15 mouse cellular contexts compared by ENCODE assay signal in the genomic region with DNA sequence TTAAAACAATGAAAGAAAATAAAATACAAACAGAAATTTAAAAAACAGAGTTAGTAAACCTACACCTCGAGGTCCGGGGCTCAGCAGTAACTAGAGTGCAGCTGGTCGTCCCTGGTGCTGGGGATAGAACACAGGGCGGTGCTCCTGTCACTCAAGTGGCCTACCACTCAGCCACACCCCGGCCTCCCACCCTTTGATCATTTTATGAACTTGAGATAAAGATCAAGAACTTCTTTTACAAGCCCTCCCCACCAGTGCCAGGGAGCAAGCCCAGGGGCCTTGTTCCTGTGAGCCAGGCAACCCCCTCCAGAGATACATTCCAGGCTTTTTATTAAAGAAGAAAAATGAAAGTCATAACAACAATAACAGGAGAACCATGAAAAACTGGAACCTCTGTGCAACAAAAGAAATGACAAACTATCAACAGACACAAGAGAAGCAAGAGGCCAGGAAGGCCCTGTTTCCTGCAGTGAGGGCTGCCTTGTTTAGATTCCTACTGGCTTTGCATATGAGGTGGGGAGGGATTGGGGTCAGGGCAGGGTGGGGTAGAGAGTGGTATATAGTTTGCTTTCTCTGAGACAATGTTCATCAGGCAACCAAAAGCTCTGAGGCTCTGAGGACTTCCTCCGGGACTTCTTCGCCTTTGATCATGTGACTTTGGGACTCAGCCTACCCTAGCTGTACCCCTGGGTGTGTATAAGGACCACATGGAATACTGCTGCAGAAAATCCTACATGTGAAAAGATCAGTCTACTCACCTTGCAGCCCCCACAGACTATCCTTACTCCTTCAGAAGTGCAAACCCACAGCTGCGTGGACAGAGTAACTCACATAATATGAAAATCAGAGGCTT. TPM values are rescaled to one million over a fixed set of nuclear protein-coding genes. Genes with fewer than 3 reads are reported as not detected.
DNase-seq lines count a peak whose midpoint lies in the region; ATAC-seq lines count a peak whose summit lies in the region.
"Had no signal": no experiment of that assay in that cellular context is flagged by ENCODE, and none has a peak within 500 bp of the region (broad histone marks: within the 10 kb centered on the region; RNA-seq: fewer than 3 reads in every experiment).

No protein-coding gene starts in this region.

- no peaks in the 10 kb centered on the region for H3K9me3 ChIP-seq in heart, embryonic 11.5 days (replicated peaks; ENCODE audit: control insufficient read depth, low read length)

- WGBS in heart, embryonic 11.5 days (ENCODE audit: insufficient replicate concordance) = 51% methylated on average over 8 of the region's 8 CpGs

- H3K4me3 ChIP-seq in heart, embryonic 11.5 days (ENCODE audit: low read depth, low read length) = no peak overlapping the region

- H3K27me3 ChIP-seq in heart, embryonic 11.5 days (ENCODE audit: control insufficient read depth, insufficient read depth, low read length) = no peaks in the 10 kb centered on the region

- H3K4me2 ChIP-seq in heart, embryonic 11.5 days = no peak overlapping the region

- no peaks in the 10 kb centered on the region for H3K36me3 ChIP-seq in heart, embryonic 11.5 days (ENCODE audit: control insufficient read depth, insufficient read depth, low read length)

- peak; percentile 81 for DNase-seq in heart, adult 11 months
- peak; percentile 57 for DNase-seq in CD4-positive, CD25-positive, alpha-beta regulatory T cell, adult 2 months (ENCODE audit: low read depth, low spot score)
- DNase-seq in induced T-regulatory cell, adult 2 months (ENCODE audit: low read depth) = peak; percentile 54
- DNase-seq in lung, postnatal 4 days = peak; percentile 35 to 58
- no peak for DNase-seq in frontal cortex, postnatal 14 days (ENCODE audit: low spot score in 2 of 2)
- no peak for DNase-seq in Muller cell, postnatal 12 days (ENCODE audit: inconsistent ontology term)
- DNase-seq: cerebellum, postnatal 14 days; gastrocnemius, postnatal 36 days; kidney, adult 2 months had no signal

- H3K9ac ChIP-seq in heart, embryonic 11.5 days (ENCODE audit: low read depth, low read length) = no peak overlapping the region

- peaks cover 22% of the 10 kb centered on the region for H3K4me1 ChIP-seq in heart, embryonic 11.5 days (ENCODE audit: control insufficient read depth, insufficient read depth, low read length)

- H3K27ac ChIP-seq in heart, embryonic 11.5 days (ENCODE audit: low read depth, low read length) = no peak overlapping the region

- ATAC-seq in heart, embryonic 11.5 days (replicated peaks; ENCODE audit: insufficient number of reproducible peaks, low FRiP score, low TSS enrichment) = no peak
- ATAC-seq in frontal cortex, adult (ENCODE audit: low TSS enrichment) = no peak

RNA-seq across cellular contexts. Expression of a gene that starts 2.1 kb away (rescaled TPM):
- 18.8 and 21.4 TPM in 2 replicates for polyA plus RNA-seq in heart, embryonic 11.5 days (2014; fragmentation: Nextera tagmentation; extraction: Ambion mirVana)

RNA-seq across cellular contexts. Expression of a gene that starts 36.9 kb away (rescaled TPM):
- 0.41 and 0.73 TPM in 2 replicates for polyA plus RNA-seq in heart, embryonic 11.5 days (2014; fragmentation: Nextera tagmentation; extraction: Ambion mirVana)
- polyA plus RNA-seq: C2C12 had no signal

RNA-seq across cellular contexts. Expression of a gene that starts 37.0 kb away (rescaled TPM):
- polyA plus RNA-seq in heart, embryonic 11.5 days (2014; fragmentation: Nextera tagmentation; extraction: Ambion mirVana) = 0.29 TPM in 1 of 2 replicates, not detected in the other
- polyA plus RNA-seq: C2C12; forebrain, embryonic 11.5 days; kidney, adult 2 months; limb, embryonic 14.5 days; spleen, adult 2 months had no signal

RNA-seq across cellular contexts. Expression of a gene that starts 46.7 kb away (rescaled TPM):
- polyA plus RNA-seq in heart, embryonic 11.5 days (2014; fragmentation: Nextera tagmentation; extraction: Ambion mirVana) = not detected in 2 replicates
- polyA plus RNA-seq: C2C12; forebrain, embryonic 11.5 days; kidney, adult 2 months; limb, embryonic 14.5 days; spleen, adult 2 months had no signal

RNA-seq across cellular contexts. Expression of a gene that starts 50.2 kb away (rescaled TPM):
- 31.9 and 38.6 TPM in 2 replicates for polyA plus RNA-seq in heart, embryonic 11.5 days (2014; fragmentation: Nextera tagmentation; extraction: Ambion mirVana)

Comparison
In these comparisons a context has a peak if more than half of its experiments do, and no peak if none do; other contexts are left out.
1. DNase-seq: peak in heart, adult 11 months (single experiment), CD4-positive, CD25-positive, alpha-beta regulatory T cell, adult 2 months (single experiment), induced T-regulatory cell, adult 2 months (single experiment) and lung, postnatal 4 days (2 of 2); none in frontal cortex, postnatal 14 days (0 of 2) and Muller cell, postnatal 12 days (single experiment).